Mouse (Mus musculus) small intestine, adult 2 months (tissue): ENCODE results near the gene Rpgrip1l. TPM values are rescaled to one million over a fixed set of nuclear protein-coding genes. Genes with fewer than 3 reads are reported as not detected.

Source experiments
- H3K27ac ChIP-seq: fragments of 200-500 bp; 2 replicates; pipeline ENCODE4 v1.5.1; 2012; ENCODE audit warnings: low read depth, low read length, control low read depth, inconsistent platforms; ENCODE audit not compliant: insufficient read depth
- H3K27me3 ChIP-seq: fragments of 200-500 bp; 2 replicates; pipeline ENCODE4 v1.6.1; 2012; ENCODE audit warnings: mild to moderate bottlenecking, moderate library complexity, low read length, inconsistent platforms; ENCODE audit not compliant: control insufficient read depth, insufficient read depth
- H3K36me3 ChIP-seq: fragments of 200-500 bp; 2 replicates; pipeline ENCODE4 v1.6.1; 2012; ENCODE audit warnings: mild to moderate bottlenecking, low read length, control low read depth, inconsistent platforms; ENCODE audit not compliant: control insufficient read depth, insufficient read depth
- H3K4me1 ChIP-seq: fragments of 200-500 bp; 2 replicates; pipeline ENCODE4 v1.6.1; 2012; ENCODE audit warnings: low read length, inconsistent platforms, mixed read lengths; ENCODE audit not compliant: control insufficient read depth, insufficient read depth, insufficient read length
- H3K4me3 ChIP-seq: fragments of 200-500 bp; 2 replicates; pipeline ENCODE4 v1.5.1; 2012; ENCODE audit warnings: low read depth, mild to moderate bottlenecking, control low read depth, inconsistent platforms, low read length, moderate library complexity
- CTCF ChIP-seq: fragments of 200-500 bp; IDR thresholded peaks from 2 replicates; pipeline ENCODE4 v1.5.1; 2012; ENCODE audit warnings: low read depth, mild to moderate bottlenecking, control low read depth, inconsistent platforms, low read length, moderate library complexity, mixed read lengths; ENCODE audit not compliant: insufficient replicate concordance, insufficient read length; ENCODE audit errors: extremely low read depth
- POLR2A ChIP-seq: fragments of 200-500 bp; IDR thresholded peaks from 2 replicates; pipeline ENCODE4 v1.6.1; 2012; ENCODE audit warnings: low read depth, mild to moderate bottlenecking, control low read depth, inconsistent platforms, low read length, moderate library complexity
- WGBS: fragments of 180-500 bp; shearing (Covaris S2); methylation state at CpG from one replicate; pipeline ENCODE4 v1.1.7; 2018; 5-methylcytosine and 5-hydroxymethylcytosine counted together
- polyA plus RNA-seq: library from polyadenylated mRNA; depleted of rRNA; stranded (reverse); fragments of >200 nt; gene quantifications from 2 replicates; pipeline ENCODE4 v1.2.3, GENCODE M21; 2012

Rpgrip1l gene
- polyA plus RNA-seq, 1 experiment: 0.70 TPM

DNA sequence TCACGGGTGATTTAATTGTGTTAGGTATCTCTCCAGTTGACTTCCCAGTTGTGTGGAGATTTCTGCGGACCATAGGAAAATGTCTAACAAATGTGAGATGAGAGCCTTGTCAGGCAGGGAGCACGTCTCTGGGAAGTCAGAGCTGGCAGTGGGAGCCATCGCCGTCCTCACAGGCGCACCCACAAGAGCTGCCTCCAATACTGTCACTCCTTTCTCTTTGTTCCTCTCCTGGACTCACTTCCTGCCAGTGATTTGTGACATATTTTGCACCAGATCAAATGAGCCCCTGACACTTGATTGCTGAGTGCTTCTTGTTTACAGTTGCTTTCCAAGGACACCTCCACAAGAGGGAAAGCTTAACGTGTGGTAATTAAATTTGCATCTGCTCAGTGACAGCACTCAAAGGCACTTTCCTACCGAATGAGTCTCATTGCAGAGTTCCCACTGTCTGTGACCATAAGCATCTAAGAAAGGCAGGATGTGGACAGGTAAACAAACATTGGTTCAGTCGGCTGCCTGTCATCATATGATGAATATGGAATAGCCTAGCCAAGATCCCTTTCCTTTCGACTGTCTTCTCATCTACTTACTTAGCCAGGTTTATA is 42.3 kb upstream of the Rpgrip1l start:
- no peak overlapping the region for H3K27ac ChIP-seq
- TF ChIP-seq POLR2A: no peak
- no peak for TF ChIP-seq CTCF
- 74% methylated on average over 10 of the region's 10 CpGs for WGBS

DNA sequence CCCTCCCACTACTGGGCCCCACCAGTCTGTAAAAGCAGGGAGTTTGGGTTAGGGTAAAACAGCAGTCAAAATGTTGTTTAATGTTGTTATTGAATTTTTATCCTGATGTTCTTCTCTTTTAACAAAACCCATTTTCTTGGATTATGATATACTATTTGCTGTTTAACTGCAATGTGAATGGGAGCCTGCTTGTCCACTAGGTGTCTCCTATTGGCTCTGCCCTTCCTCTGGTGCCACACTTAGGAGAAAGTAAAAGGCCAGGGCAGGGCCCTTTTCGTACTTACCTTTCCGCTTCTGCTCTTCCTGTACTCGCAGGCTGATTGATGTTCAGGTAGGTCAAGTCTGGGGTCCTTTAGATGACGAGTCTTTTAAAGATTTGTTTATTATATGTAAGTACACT is 40.8 kb upstream of the Rpgrip1l start:
- WGBS: 94% methylated on average over 4 of the region's 4 CpGs
- Histone ChIP-seq H3K4me3 (no peak overlapping the region), H3K27ac (no peak overlapping the region), H3K27me3 (no peaks in the 10 kb centered on the region), H3K36me3 (no peaks in the 10 kb centered on the region), H3K4me1 (no peaks in the 10 kb centered on the region; the same call in none of the 2 replicates)
- TF ChIP-seq POLR2A: no peak
- no peak for TF ChIP-seq CTCF

More for the DNA sequence above, 42.3 kb upstream of the Rpgrip1l start:
- Histone ChIP-seq H3K4me3 (no peak overlapping the region), H3K36me3 (no peaks in the 10 kb centered on the region), H3K4me1 (no peaks in the 10 kb centered on the region; the same call in 1 of the 2 replicates), H3K27me3 (no peaks in the 10 kb centered on the region)

DNA sequence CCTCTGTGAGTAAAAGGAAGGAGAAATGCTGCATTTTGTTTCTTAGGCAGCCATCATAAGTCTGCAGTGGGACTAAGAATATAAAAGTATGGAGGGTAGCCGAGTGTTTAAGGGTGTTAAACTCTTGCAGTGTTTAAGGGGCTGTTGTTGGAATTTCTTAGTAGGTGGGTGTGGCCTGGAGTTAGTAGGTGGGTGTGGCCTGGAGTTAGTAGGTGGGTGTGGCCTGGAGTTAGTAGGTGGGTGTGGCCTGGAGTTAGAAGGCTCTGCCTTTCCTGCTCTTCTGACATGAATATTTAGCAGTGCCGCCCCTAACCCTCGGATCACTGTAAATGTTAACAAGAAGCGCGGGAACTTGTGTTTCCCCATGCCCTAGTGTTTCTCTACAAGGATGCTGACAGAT is 40.0 kb upstream of the Rpgrip1l start:
- Histone ChIP-seq H3K4me3 (no peak overlapping the region), H3K4me1 (no peaks in the 10 kb centered on the region; the same call in none of the 2 replicates), H3K36me3 (no peaks in the 10 kb centered on the region), H3K27ac (no peak overlapping the region), H3K27me3 (no peaks in the 10 kb centered on the region)
- TF ChIP-seq POLR2A (no peak), CTCF (no peak)
- WGBS: 88% methylated on average over 5 of the region's 5 CpGs

GRCm38 (mm10) chr8:91352598-91352997 is 39.5 kb upstream of the Rpgrip1l start:
- TF ChIP-seq CTCF: no peak
- TF ChIP-seq POLR2A: no peak
- Histone ChIP-seq H3K27me3 (no peaks in the 10 kb centered on the region), H3K4me3 (no peak overlapping the region), H3K27ac (no peak overlapping the region), H3K36me3 (no peaks in the 10 kb centered on the region), H3K4me1 (no peaks in the 10 kb centered on the region; the same call in none of the 2 replicates)
- WGBS: 84% methylated on average over 3 of the region's 3 CpGs

DNA sequence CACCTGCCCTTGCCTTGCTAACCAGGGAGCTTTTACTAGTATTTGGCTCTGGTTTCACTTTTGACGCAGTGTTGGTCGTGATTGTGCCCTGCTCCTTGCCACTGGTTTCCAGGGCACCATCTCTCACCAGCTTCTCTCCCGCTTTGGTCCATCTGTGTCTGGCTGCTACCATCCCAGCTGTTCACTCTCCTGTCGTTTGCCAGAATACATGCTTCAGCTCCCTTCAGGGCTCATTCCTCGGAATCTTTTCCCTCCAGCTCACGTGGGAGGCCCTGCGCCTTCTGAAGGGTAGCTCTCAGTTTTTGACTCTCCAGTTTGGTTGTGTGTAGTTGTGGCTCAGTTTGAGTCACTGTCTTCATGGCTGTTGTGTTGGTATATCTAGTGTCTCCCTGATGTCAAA is 37.6 kb upstream of the Rpgrip1l start:
- no peak for TF ChIP-seq POLR2A
- no peak for TF ChIP-seq CTCF
- 50% methylated on average over 7 of the region's 7 CpGs for WGBS
- H3K4me1 ChIP-seq: no peaks in the 10 kb centered on the region; the same call in none of the 2 replicates
- H3K36me3 ChIP-seq: no peaks in the 10 kb centered on the region
- H3K27ac ChIP-seq: no peak overlapping the region
- H3K4me3 ChIP-seq: no peak overlapping the region
- H3K27me3 ChIP-seq: no peaks in the 10 kb centered on the region

- 79% methylated on average over 7 of the region's 7 CpGs for WGBS
- H3K27ac ChIP-seq: no peak overlapping the region
- no peaks in the 10 kb centered on the region for H3K27me3 ChIP-seq
- H3K4me1 ChIP-seq: no peaks in the 10 kb centered on the region; the same call in 1 of the 2 replicates
- H3K4me3 ChIP-seq: no peak overlapping the region
- TF ChIP-seq POLR2A: no peak
- no peak for TF ChIP-seq CTCF
- no peaks in the 10 kb centered on the region for H3K36me3 ChIP-seq
Observed at GRCm38 (mm10) chr8:91349816-91350215, 36.8 kb upstream of the Rpgrip1l start.

DNA sequence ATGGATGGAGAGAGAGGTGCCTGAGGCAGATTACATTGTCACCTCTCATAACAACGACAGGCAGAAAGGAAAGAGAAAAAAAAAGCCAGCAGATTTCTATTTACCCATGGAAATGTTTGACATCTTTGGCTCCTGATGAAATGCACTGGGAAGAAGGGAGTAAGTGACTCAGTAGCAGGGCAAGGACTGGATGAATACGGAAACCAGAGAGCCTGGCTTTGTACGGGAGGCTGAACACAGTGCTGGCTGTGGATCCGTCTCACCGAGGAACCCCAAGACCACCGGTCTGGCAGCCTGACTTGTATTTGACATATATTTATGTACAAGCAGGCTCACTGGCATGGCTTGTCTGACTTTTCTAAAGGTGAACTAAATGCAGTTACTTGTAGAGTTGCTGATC is 34.5 kb upstream of the Rpgrip1l start:
- no peak overlapping the region for H3K4me3 ChIP-seq

More for the DNA sequence above, 34.5 kb upstream of the Rpgrip1l start:
- Histone ChIP-seq H3K36me3 (no peaks in the 10 kb centered on the region), H3K27me3 (no peaks in the 10 kb centered on the region), H3K4me1 (no peaks in the 10 kb centered on the region; the same call in 1 of the 2 replicates), H3K27ac (no peak overlapping the region)
- WGBS: 79% methylated on average over 6 of the region's 6 CpGs
- TF ChIP-seq CTCF: no peak
- TF ChIP-seq POLR2A: no peak
